Mouse (Mus musculus): ENCODE measurements around the gene Pde1a. TPM values are rescaled to one million over a fixed set of nuclear protein-coding genes. Genes with fewer than 3 reads are reported as not detected.

Gene Pde1a
- polyA plus RNA-seq, 1 experiment from 2014 or later: 5.9 TPM

DNA sequence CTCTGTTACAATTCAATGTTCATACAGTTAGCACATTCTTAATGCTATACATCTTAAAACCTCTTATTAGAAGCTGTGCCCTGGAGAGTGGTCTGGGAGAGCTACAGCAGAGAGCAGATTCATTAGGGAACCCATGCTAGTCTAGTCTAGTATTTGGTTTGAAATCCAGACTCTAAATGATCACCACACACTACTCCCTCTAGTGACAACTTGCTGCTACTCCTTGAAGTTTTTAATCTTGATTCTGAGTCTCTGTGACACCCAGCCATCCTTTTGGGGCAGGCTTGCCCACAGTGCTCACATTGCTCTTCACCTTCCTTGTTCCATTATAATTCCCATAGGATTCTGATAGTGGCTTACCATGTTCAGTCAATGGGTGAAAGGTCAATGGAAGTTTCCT is 206.9 kb downstream of the Pde1a start:
- H3K27me3 ChIP-seq: no peaks in the 10 kb centered on the region
- no peaks in the 10 kb centered on the region for H3K9me3 ChIP-seq (replicated peaks)
- no peak overlapping the region for H3K9ac ChIP-seq
- no peaks in the 10 kb centered on the region for H3K36me3 ChIP-seq (ENCODE audit: poor library complexity, severe bottlenecking)
- no peak for ATAC-seq
- H3K4me2 ChIP-seq: no peak overlapping the region
- no peak overlapping the region for H3K27ac ChIP-seq
- no peak overlapping the region for H3K4me3 ChIP-seq
- no peaks in the 10 kb centered on the region for H3K4me1 ChIP-seq

DNA sequence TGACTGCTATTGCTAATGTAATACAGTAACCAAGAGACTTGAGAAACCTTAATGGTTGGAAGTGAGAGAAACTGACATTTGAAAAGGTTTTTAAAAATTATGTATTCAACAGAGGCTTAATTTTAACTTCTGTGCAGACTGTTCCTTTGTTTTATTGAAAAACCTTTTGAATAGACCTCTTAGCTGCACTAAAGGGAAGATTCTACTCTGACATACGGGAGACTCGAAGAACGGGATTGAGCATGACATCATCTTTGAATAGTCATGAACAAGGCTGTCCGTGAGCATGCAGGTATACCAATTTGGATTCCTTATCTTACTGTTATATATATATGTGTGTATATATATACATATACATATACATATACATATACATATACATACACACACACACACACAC is 207.9 kb downstream of the Pde1a start:
- 82% methylated on average over 4 of the region's 4 CpGs for WGBS
- Histone ChIP-seq H3K9ac (no peak overlapping the region), H3K27me3 (no peaks in the 10 kb centered on the region), H3K27ac (no peak overlapping the region), H3K36me3 (ENCODE audit: poor library complexity, severe bottlenecking) (no peaks in the 10 kb centered on the region), H3K9me3 (replicated peaks) (no peaks in the 10 kb centered on the region), H3K4me3 (no peak overlapping the region), H3K4me1 (no peaks in the 10 kb centered on the region), H3K4me2 (no peak overlapping the region)
- no peak for ATAC-seq

DNA sequence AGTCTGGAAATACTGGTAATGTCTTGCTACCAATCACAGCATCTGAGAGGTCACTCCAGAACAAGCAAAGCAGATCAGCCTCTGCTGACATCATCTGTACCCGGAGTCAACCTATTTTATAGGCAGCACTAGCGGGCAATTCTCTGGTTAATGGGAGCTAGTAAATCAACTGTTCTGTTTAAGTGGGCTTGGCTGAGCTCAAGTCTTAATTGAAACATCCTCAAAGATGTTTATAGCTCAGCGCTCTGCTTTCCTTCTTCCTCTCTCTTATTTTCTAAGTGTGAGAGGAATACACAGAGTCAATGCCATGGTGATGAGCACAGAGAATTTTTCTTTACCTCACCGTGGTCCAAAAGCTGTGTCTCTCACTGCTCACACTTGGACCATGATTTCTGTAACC is 208.8 kb downstream of the Pde1a start:
- Histone ChIP-seq H3K4me2 (no peak overlapping the region), H3K4me3 (no peak overlapping the region), H3K27ac (no peak overlapping the region), H3K4me1 (no peaks in the 10 kb centered on the region), H3K9me3 (replicated peaks) (no peaks in the 10 kb centered on the region), H3K9ac (no peak overlapping the region), H3K27me3 (no peaks in the 10 kb centered on the region), H3K36me3 (ENCODE audit: poor library complexity, severe bottlenecking) (no peaks in the 10 kb centered on the region)
- 85% methylated on average over 4 of the region's 4 CpGs for WGBS
- no peak for ATAC-seq

DNA sequence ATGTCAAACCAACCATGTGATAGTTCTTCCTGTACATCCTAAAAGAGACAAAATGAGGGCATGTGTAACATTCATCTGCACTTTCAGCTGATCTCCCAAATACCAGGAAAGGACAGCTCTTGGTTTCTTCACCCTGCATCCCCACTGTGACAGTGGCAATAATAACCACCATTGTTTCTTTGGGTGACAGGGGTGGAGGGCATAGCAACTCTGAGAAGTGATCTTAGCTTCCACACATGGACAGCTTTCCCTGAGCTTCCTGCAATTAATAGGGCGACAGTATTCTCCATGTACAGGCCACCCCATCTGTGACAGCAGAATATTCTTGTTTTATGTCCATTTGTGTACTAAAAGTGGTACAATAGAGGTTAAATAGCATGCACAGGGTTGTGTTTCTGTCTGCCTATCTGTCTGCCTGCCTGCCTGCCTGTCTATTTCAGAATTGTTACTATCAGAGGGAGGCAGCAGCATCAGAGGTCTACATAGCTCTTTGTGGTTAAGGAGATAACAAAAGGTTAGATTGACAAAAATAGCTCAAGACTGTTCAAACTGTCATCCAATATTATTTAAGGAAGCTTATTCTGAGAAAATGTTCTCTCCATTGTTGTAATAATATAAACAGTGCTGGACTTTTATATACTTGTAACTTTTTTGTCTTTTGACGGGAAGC is 227.3 kb downstream of the Pde1a start:
- Histone ChIP-seq H3K36me3 (ENCODE audit: poor library complexity, severe bottlenecking) (no peaks in the 10 kb centered on the region), H3K27me3 (no peaks in the 10 kb centered on the region), H3K9me3 (replicated peaks) (no peaks in the 10 kb centered on the region), H3K4me1 (0 out of 2 replicates have a peak, but pooled peaks cover 4% of the 10 kb centered on the region), H3K27ac (no peak overlapping the region), H3K4me3 (no peak overlapping the region), H3K9ac (no peak overlapping the region), H3K4me2 (no peak overlapping the region)
- 85% methylated on average over 2 of the region's 2 CpGs for WGBS
- no peak for ATAC-seq

DNA sequence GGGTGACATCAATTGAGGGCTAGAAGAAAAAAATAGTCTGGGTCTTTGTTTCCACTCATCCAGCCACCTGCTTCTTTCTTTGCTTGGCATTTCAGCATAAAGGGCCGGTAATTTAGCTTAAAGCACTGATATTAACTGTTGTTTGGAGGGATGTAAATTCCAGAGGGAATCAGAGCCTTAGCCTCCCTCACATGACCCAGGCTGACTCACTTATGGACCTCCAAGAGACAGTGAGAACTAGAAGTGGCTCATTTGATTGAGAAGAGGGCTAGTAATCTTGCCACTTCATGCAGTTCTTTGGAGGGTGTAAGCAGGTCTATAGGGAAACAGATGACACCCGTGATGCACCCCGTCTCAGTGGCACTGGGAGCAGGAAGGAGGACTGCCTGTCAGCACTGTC is 230.7 kb downstream of the Pde1a start:
- ATAC-seq: no peak
- Histone ChIP-seq H3K27ac (no peak overlapping the region), H3K27me3 (no peaks in the 10 kb centered on the region), H3K4me2 (no peak overlapping the region), H3K4me3 (no peak overlapping the region), H3K4me1 (0 out of 2 replicates have a peak, but pooled peaks cover 4% of the 10 kb centered on the region), H3K9ac (no peak overlapping the region), H3K9me3 (replicated peaks) (no peaks in the 10 kb centered on the region), H3K36me3 (ENCODE audit: poor library complexity, severe bottlenecking) (no peaks in the 10 kb centered on the region)
- WGBS: 59% methylated on average over 3 of the region's 3 CpGs

DNA sequence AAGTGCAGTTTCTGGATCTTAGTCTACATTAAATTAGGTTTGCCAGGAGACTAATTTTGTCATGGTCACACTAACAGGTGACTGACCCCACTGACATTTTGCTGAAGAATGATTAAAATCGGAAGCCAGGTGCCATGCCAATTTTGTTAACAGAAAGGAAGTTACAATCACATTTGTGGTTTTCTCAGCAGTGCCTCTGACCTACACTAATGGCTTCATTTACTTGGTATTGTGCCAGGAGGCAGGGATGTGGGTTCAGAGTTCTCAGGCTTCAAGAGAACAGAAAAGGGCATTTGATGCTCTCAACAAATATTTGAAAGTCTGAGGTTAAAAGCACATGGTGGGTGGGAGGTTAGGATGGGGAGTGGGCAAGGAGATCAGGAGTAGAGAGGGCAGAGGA is 236.4 kb downstream of the Pde1a start:
- H3K4me3 ChIP-seq: no peak overlapping the region

DNA sequence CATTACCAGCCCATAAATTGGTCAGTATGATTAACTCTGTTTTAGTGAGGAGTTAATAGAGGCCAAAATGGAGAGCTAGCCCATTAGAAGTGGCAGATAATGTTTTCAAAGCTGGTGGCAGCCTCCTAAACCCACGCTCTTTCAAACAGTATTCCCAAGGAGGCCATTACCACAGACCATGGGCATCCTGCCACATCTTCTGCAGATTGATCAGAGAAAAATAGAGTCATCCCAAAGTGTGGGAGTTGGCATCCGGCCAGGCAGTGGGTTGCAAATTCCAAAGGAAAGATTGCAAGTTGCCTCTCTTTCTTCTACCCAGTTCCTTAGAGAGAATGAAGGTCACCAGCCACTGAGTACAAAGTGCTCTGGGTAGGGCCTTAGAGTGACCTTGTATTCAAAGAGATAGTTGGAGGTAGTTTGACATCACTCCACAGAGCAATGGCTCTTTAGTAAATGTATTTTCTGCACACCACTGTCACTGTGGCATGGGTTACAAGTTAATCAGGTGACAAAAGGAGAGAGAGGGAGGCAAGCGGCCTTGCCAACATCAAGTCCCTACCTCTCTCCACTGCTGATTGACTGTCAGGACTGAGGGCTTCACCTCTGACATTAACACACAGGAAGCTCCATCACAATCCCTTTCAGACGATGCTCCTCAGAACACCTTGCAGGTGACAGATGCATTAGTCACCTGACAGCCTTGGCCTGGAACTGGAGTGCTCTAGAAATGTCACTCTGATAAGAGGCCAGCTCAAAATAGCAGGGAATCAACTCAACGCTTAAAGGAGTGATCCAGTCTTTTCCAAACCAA is 237.3 kb downstream of the Pde1a start:
- Histone ChIP-seq H3K4me2 (no peak overlapping the region), H3K4me3 (no peak overlapping the region), H3K4me1 (no peaks in the 10 kb centered on the region), H3K27me3 (no peaks in the 10 kb centered on the region), H3K27ac (no peak overlapping the region), H3K36me3 (ENCODE audit: poor library complexity, severe bottlenecking) (no peaks in the 10 kb centered on the region), H3K9ac (no peak overlapping the region), H3K9me3 (replicated peaks) (no peaks in the 10 kb centered on the region)
- ATAC-seq: 0 out of 2 replicates have a peak, but pooled peaks have one; percentile 21
- 77% methylated on average over 5 of the region's 5 CpGs for WGBS

More for the DNA sequence above, 236.4 kb downstream of the Pde1a start:
- Histone ChIP-seq H3K27ac (no peak overlapping the region), H3K9me3 (replicated peaks) (no peaks in the 10 kb centered on the region), H3K36me3 (ENCODE audit: poor library complexity, severe bottlenecking) (no peaks in the 10 kb centered on the region), H3K9ac (no peak overlapping the region), H3K27me3 (no peaks in the 10 kb centered on the region), H3K4me1 (no peaks in the 10 kb centered on the region), H3K4me2 (no peak overlapping the region)
- no peak for ATAC-seq
- WGBS: 86% methylated on average over 1 of the region's 1 CpGs

DNA sequence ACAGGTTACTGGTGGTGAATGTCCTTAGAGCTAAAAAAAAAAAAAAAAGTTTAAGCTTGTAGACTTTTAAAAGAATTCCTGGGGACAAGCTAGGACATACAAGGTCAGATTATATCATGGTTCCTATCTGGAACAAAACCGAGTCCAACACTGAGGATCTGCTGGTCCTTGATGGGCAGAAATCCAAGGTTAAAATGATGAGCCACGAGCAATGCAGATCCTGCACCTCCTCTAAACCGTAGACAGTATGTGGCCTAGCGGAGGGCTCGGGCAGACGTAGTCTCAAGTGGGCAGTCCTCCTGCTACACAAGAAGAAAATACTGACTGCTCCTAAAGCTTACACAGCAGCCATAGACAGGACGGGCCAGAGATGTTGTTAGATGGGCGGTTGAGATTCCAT is 238.5 kb downstream of the Pde1a start:
- ATAC-seq: no peak
- Histone ChIP-seq H3K4me1 (no peaks in the 10 kb centered on the region), H3K27me3 (no peaks in the 10 kb centered on the region), H3K9ac (no peak overlapping the region), H3K4me2 (no peak overlapping the region), H3K4me3 (no peak overlapping the region), H3K36me3 (ENCODE audit: poor library complexity, severe bottlenecking) (no peaks in the 10 kb centered on the region), H3K9me3 (replicated peaks) (no peaks in the 10 kb centered on the region), H3K27ac (no peak overlapping the region)
- 93% methylated on average over 8 of the region's 8 CpGs for WGBS

DNA sequence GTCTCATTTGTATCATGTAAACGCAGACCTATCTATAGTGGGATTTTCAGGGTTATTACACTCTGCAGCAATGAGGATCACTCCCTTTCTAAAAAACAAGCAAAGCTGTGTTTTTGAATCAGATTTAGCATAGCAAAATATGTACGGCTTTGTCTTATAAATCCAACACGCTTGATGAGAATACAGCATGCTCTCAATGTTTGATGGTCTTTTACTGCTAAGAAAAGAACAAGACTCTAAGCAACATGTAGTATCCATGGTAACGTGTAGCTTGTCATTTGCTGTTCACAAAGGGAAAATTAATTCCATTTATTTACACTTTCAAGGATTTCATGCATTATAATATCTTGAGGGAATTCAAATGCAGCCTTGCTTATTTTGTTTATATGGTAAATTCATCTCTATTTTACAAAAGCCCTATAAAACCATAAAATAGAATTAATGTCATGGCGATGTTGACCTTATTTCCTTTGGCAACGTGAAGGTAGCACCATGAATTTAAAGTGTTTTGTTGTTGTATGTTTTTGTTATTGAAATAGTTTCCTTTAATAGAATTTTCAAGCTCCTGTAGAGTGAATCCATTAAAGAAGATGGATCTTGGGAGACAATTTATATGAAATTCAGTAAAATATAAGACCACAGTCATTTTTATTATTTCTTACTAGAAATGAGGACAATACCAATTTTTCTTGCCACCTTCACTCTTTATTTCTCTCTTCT is 245.5 kb downstream of the Pde1a start:
- no peak overlapping the region for H3K27ac ChIP-seq
- no peak overlapping the region for H3K4me2 ChIP-seq
- H3K36me3 ChIP-seq (ENCODE audit: poor library complexity, severe bottlenecking): no peaks in the 10 kb centered on the region
- H3K4me1 ChIP-seq: no peaks in the 10 kb centered on the region
- no peak overlapping the region for H3K9ac ChIP-seq
- no peaks in the 10 kb centered on the region for H3K27me3 ChIP-seq
- H3K9me3 ChIP-seq (replicated peaks): no peaks in the 10 kb centered on the region
- no peak overlapping the region for H3K4me3 ChIP-seq
- WGBS: 73% methylated on average over 6 of the region's 6 CpGs
- ATAC-seq: peak; percentile 84; the same call in 1 of the 2 replicates

DNA sequence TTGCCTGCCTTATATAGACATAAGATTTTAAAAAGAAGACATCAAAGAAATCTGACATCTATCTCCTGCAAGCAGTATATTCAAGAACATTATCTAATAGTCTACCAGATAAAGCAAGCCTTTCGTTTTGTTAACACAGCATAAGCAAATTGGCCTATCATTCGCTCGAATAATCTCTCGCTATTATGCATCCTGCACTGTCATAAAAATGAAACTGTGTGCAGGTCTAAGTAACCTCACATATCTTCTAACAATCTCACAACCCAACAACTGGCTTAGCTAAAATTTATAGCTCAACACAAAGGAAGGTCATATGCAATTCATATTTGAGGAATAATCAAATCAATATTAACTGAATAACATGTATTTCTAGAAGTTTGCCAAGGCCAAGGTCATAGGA is 246.0 kb downstream of the Pde1a start:
- Histone ChIP-seq H3K4me3 (no peak overlapping the region), H3K4me1 (no peaks in the 10 kb centered on the region), H3K27me3 (no peaks in the 10 kb centered on the region), H3K4me2 (no peak overlapping the region), H3K9ac (no peak overlapping the region), H3K9me3 (replicated peaks) (no peaks in the 10 kb centered on the region), H3K36me3 (ENCODE audit: poor library complexity, severe bottlenecking) (no peaks in the 10 kb centered on the region), H3K27ac (no peak overlapping the region)
- 87% methylated on average over 4 of the region's 4 CpGs for WGBS
- ATAC-seq: no peak

DNA sequence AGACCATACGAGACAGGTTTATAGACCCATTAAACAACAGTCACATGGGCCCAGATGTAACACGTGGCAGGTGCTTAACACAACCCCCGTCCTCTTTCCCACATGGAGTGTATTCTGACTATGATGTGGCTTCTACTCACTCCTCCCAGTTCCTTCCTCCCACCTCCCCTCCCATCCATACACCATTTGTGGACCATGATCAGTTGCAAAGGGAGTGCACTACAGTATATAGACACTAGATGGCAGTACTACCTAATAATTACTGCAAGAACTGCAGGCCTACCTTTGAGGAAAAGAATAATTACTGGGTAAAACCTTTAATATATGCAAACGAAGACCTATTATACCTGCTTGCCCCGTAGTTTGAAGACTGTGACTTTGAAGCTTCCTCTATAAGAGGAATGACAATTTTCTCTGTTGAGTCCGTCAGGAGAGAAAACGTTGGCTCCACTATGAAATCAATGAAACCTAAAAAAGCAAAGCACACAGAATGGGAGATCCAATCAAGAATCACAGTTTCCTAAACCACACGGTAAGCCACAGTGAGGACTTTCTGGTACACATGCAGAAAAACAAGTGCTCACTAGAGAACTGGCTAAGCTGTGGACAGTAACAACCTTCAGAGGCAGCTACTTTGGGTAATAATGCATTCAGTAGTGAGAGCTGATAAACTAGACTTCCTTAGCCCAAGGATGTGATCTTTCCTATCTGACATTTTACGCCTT is 263.8 kb downstream of the Pde1a start:
- H3K36me3 ChIP-seq (ENCODE audit: poor library complexity, severe bottlenecking): no peaks in the 10 kb centered on the region
- H3K9ac ChIP-seq: no peak overlapping the region
- no peaks in the 10 kb centered on the region for H3K27me3 ChIP-seq
- H3K4me1 ChIP-seq: no peaks in the 10 kb centered on the region
- no peaks in the 10 kb centered on the region for H3K9me3 ChIP-seq (replicated peaks)
- H3K4me2 ChIP-seq: no peak overlapping the region
- H3K4me3 ChIP-seq: no peak overlapping the region
- H3K27ac ChIP-seq: no peak overlapping the region
- peak; percentile 91 for ATAC-seq
- WGBS: 42% methylated on average over 9 of the region's 9 CpGs

DNA sequence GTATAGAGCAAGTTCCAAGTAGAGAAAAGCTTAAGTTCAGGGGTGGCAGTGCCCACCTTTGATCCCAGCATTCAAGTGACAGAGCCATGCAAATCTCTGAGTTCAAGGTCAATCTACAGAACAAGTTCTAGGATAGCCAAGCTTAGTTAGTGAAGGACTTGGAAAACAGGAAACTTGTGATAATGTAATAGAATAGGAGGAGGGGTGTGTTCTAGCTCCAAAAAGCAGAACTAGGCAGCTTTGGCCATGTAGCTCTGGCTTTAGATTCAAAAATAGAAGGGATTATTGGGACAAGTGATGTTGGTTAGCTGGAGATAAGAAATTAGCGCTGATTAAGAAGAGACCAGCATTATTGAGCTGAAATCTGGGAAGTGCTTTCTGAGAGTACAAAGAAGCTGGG is 272.4 kb downstream of the Pde1a start:
- WGBS: 88% methylated on average over 1 of the region's 1 CpGs
- no peak overlapping the region for H3K4me2 ChIP-seq
- no peak for ATAC-seq
- H3K27ac ChIP-seq: no peak overlapping the region
- H3K9ac ChIP-seq: no peak overlapping the region
- H3K27me3 ChIP-seq: no peaks in the 10 kb centered on the region
- no peaks in the 10 kb centered on the region for H3K4me1 ChIP-seq
- H3K36me3 ChIP-seq (ENCODE audit: poor library complexity, severe bottlenecking): no peaks in the 10 kb centered on the region
- H3K9me3 ChIP-seq (replicated peaks): no peaks in the 10 kb centered on the region
- H3K4me3 ChIP-seq: no peak overlapping the region
